Mouse (Mus musculus): Measurements from ENCODE around the gene Rufy3.

DNA sequence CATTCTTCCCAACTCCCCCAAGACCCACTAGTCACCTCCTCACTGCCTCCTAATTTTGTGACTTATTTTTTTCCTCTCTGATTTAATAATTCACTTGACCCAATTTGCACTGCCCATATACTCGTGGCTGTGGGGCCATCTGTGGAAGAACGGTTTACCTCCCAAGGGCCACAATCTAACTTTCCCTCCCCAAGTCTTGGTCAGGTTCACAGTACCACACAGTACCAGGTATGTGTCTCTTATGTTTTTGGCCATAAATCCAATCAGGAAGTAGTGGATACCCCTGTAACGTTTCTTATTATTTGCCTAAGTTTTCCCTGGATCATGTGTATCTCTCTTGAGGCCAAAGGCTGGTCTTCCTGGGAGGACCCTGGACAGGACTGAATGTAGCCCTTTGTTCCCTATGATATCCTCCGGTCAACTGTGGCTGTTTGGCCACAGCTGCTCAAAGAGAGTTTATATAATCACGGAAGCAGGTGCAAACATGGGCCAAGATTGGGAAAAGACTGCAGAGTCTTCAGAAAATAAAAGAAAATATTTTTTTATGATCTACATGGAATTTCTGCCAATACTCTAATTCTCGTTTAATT, 126.8 kb downstream of the Rufy3 start:
- no peak for TF ChIP-seq MXI1 (IDR thresholded peaks at IDR 0.05; ENCODE audit: low read depth, low read length)
- no peak for TF ChIP-seq CTCF (conservative IDR thresholded peaks at IDR 0.05 in 1 of 2, IDR thresholded peaks at IDR 0.05 in 1 of 2; ENCODE audit: low read depth in 2 of 2, low read length in 2 of 2)
- TF ChIP-seq EP300 (IDR thresholded peaks at IDR 0.05; ENCODE audit: low read length), result no peak
- TF ChIP-seq ZMIZ1 (IDR thresholded peaks at IDR 0.05; ENCODE audit: low read depth, low read length), result no peak
- TF ChIP-seq USF1 (IDR thresholded peaks at IDR 0.05; ENCODE audit: low read depth, low read length), result no peak
- TF ChIP-seq MEF2A (IDR thresholded peaks at IDR 0.05; ENCODE audit: borderline replicate concordance, low read depth, low read length), result no peak
- TF ChIP-seq USF2 (conservative IDR thresholded peaks at IDR 0.05; ENCODE audit: low read depth, low read length), result no peak

All from CH12.LX (cell line).